Mouse (Mus musculus) liver, embryonic 11.5 days (tissue): ENCODE measurements at regions not wholly inside any gene's neighbourhood (a gene's known extent, or its start where the extent isn't known, plus 50 kb on each side); places are given as distances from the start of the nearest gene placed in this dataset.

ENCODE experiments used
- ATAC-seq: fragments of 200-750 bp; cut with Nextera tagmentation; replicated peaks from 2 replicates; pipeline ENCODE4 v1.8.0; 2017; ENCODE audit warnings: moderate number of reproducible peaks, mild to moderate bottlenecking, moderate TSS enrichment, moderate library complexity; ENCODE audit not compliant: low FRiP score
- DNase-seq: peaks from one replicate; pipeline ENCODE4 v3.0.0-alpha.2; 2017; ENCODE audit warnings: low spot score
- H3K27ac ChIP-seq: fragments of 300-500 bp; sonication (generic); 2 replicates; pipeline ENCODE4 v1.5.1; 2014; ENCODE audit warnings: mild to moderate bottlenecking, low read depth, low read length, control low read depth
- H3K27me3 ChIP-seq: fragments of 300-500 bp; sonication (generic); replicated peaks from 2 replicates; pipeline ENCODE4 v1.6.1; 2014; ENCODE audit warnings: low read length, mixed read lengths; ENCODE audit not compliant: control insufficient read depth, insufficient read depth
- H3K36me3 ChIP-seq: fragments of 300-500 bp; sonication (generic); 2 replicates; pipeline ENCODE4 v1.6.1; 2014; ENCODE audit warnings: mild to moderate bottlenecking, low read length, moderate library complexity, mixed read lengths; ENCODE audit not compliant: control insufficient read depth, insufficient read depth
- H3K4me1 ChIP-seq: fragments of 300-500 bp; sonication (generic); replicated peaks from 2 replicates; pipeline ENCODE4 v1.6.1; 2014; ENCODE audit warnings: low read length, mixed read lengths; ENCODE audit not compliant: control insufficient read depth, insufficient read depth
- H3K4me2 ChIP-seq: fragments of 300-500 bp; sonication (generic); 2 replicates; pipeline ENCODE4 v1.6.1; 2014; ENCODE audit warnings: mild to moderate bottlenecking, control low read depth, moderate library complexity
- H3K4me3 ChIP-seq: fragments of 300-500 bp; sonication (generic); 2 replicates; pipeline ENCODE4 v1.5.1; 2014; ENCODE audit warnings: low read depth, low read length, control low read depth
- H3K9ac ChIP-seq: fragments of 300-500 bp; sonication (generic); 2 replicates; pipeline ENCODE4 v1.6.1; 2014; ENCODE audit warnings: low read depth, low read length, control low read depth
- H3K9me3 ChIP-seq: fragments of 300-500 bp; sonication (generic); 2 replicates; pipeline ENCODE4 v1.6.1; 2016; ENCODE audit warnings: low read length, inconsistent platforms, mixed read lengths; ENCODE audit not compliant: control insufficient read depth
- WGBS: fragments of 180-500 bp; shearing (Covaris S2); extraction: QIAGEN DNeasy Blood & Tissue Kit; methylation state at CpG from one replicate; pipeline ENCODE4 v1.1.7; 2014; 5-methylcytosine and 5-hydroxymethylcytosine counted together

- Histone ChIP-seq H3K36me3 (no peaks in the 10 kb centered on the region), H3K4me1 (no peaks in the 10 kb centered on the region), H3K4me3 (no peak overlapping the region), H3K27me3 (no peaks in the 10 kb centered on the region), H3K4me2 (no peak overlapping the region), H3K9me3 (no peaks in the 10 kb centered on the region), H3K9ac (no peak overlapping the region), H3K27ac (no peak overlapping the region)
- WGBS = 69% methylated on average over 9 of the region's 9 CpGs
- DNase-seq (no peak), ATAC-seq (no peak)
Observed at GRCm38 (mm10) chr10:24448001-24448561, 147.2 kb upstream of the Ccn2 start.

GRCm38 (mm10) chr10:24453507-24453906 lies 141.7 kb upstream of the Ccn2 start:
- H3K4me2 ChIP-seq = no peak overlapping the region
- no peaks in the 10 kb centered on the region for H3K9me3 ChIP-seq
- DNase-seq = no peak
- H3K4me3 ChIP-seq = no peak overlapping the region
- H3K27me3 ChIP-seq = no peaks in the 10 kb centered on the region
- 77% methylated on average over 4 of the region's 4 CpGs for WGBS
- H3K9ac ChIP-seq = no peak overlapping the region
- no peak overlapping the region for H3K27ac ChIP-seq
- no peaks in the 10 kb centered on the region for H3K36me3 ChIP-seq
- H3K4me1 ChIP-seq = no peaks in the 10 kb centered on the region
- ATAC-seq = no peak

GRCm38 (mm10) chr10:24458667-24459066 lies 136.6 kb upstream of the Ccn2 start:
- H3K4me2 ChIP-seq = no peak overlapping the region
- no peaks in the 10 kb centered on the region for H3K9me3 ChIP-seq
- ATAC-seq = no peak
- no peak overlapping the region for H3K27ac ChIP-seq
- H3K36me3 ChIP-seq = no peaks in the 10 kb centered on the region
- H3K4me3 ChIP-seq = no peak overlapping the region
- no peaks in the 10 kb centered on the region for H3K27me3 ChIP-seq
- DNase-seq = no peak
- H3K4me1 ChIP-seq = no peaks in the 10 kb centered on the region
- WGBS = 74% methylated on average over 2 of the region's 2 CpGs
- H3K9ac ChIP-seq = no peak overlapping the region

- no peak for DNase-seq
- Histone ChIP-seq H3K4me3 (no peak overlapping the region), H3K27me3 (no peaks in the 10 kb centered on the region), H3K9me3 (no peaks in the 10 kb centered on the region), H3K36me3 (no peaks in the 10 kb centered on the region), H3K27ac (no peak overlapping the region), H3K4me2 (no peak overlapping the region), H3K9ac (no peak overlapping the region), H3K4me1 (no peaks in the 10 kb centered on the region)
- ATAC-seq = no peak
- 95% methylated on average over 1 of the region's 1 CpGs for WGBS
Observed at GRCm38 (mm10) chr10:24463873-24464272, 131.4 kb upstream of the Ccn2 start.

GRCm38 (mm10) chr10:24464377-24464776 lies 130.9 kb upstream of the Ccn2 start:
- Histone ChIP-seq H3K4me2 (no peak overlapping the region), H3K27ac (no peak overlapping the region), H3K4me3 (no peak overlapping the region), H3K9me3 (no peaks in the 10 kb centered on the region), H3K36me3 (no peaks in the 10 kb centered on the region), H3K4me1 (no peaks in the 10 kb centered on the region), H3K27me3 (no peaks in the 10 kb centered on the region), H3K9ac (no peak overlapping the region)
- WGBS = 77% methylated on average over 3 of the region's 3 CpGs
- DNase-seq = no peak
- no peak for ATAC-seq

- H3K4me2 ChIP-seq = no peak overlapping the region
- no peak for ATAC-seq
- H3K4me3 ChIP-seq = no peak overlapping the region
- no peaks in the 10 kb centered on the region for H3K36me3 ChIP-seq
- no peak for DNase-seq
- no peaks in the 10 kb centered on the region for H3K27me3 ChIP-seq
- no peak overlapping the region for H3K9ac ChIP-seq
- H3K27ac ChIP-seq = no peak overlapping the region
- 89% methylated on average over 1 of the region's 1 CpGs for WGBS
- H3K9me3 ChIP-seq = no peaks in the 10 kb centered on the region
- H3K4me1 ChIP-seq = no peaks in the 10 kb centered on the region
Observed at GRCm38 (mm10) chr10:24469741-24470140, 125.5 kb upstream of the Ccn2 start.

- DNase-seq (no peak), ATAC-seq (no peak)
- Histone ChIP-seq H3K9me3 (no peaks in the 10 kb centered on the region), H3K36me3 (no peaks in the 10 kb centered on the region), H3K4me1 (no peaks in the 10 kb centered on the region), H3K9ac (no peak overlapping the region), H3K27me3 (no peaks in the 10 kb centered on the region), H3K4me2 (no peak overlapping the region), H3K27ac (no peak overlapping the region), H3K4me3 (no peak overlapping the region)
- 80% methylated on average over 2 of the region's 2 CpGs for WGBS
Observed at GRCm38 (mm10) chr10:24471521-24471920, 123.7 kb upstream of the Ccn2 start.

GRCm38 (mm10) chr10:24476288-24476687 lies 119.0 kb upstream of the Ccn2 start:
- H3K4me3 ChIP-seq = no peak overlapping the region
- no peaks in the 10 kb centered on the region for H3K9me3 ChIP-seq

GRCm38 (mm10) chr10:24478535-24478934 lies 116.7 kb upstream of the Ccn2 start:
- H3K4me3 ChIP-seq = no peak overlapping the region
- H3K4me2 ChIP-seq = no peak overlapping the region
- H3K9ac ChIP-seq = no peak overlapping the region
- no peaks in the 10 kb centered on the region for H3K4me1 ChIP-seq
- ATAC-seq (no peak), DNase-seq (no peak)
- no peaks in the 10 kb centered on the region for H3K27me3 ChIP-seq
- no peaks in the 10 kb centered on the region for H3K36me3 ChIP-seq
- H3K27ac ChIP-seq = no peak overlapping the region
- H3K9me3 ChIP-seq = no peaks in the 10 kb centered on the region
- 90% methylated on average over 2 of the region's 2 CpGs for WGBS

More at GRCm38 (mm10) chr10:24476288-24476687, 119.0 kb upstream of the Ccn2 start:
- no peaks in the 10 kb centered on the region for H3K36me3 ChIP-seq
- no peaks in the 10 kb centered on the region for H3K27me3 ChIP-seq
- H3K4me2 ChIP-seq = no peak overlapping the region
- ATAC-seq = no peak
- H3K9ac ChIP-seq = no peak overlapping the region
- DNase-seq = no peak
- H3K27ac ChIP-seq = no peak overlapping the region
- no peaks in the 10 kb centered on the region for H3K4me1 ChIP-seq
